Mouse (Mus musculus): ENCODE results near the gene Gm10670. TPM values are rescaled to one million over a fixed set of nuclear protein-coding genes. Genes with fewer than 3 reads are reported as not detected.
"Not testable (repeated sequence)": the region's sequence is repeated elsewhere in the genome, so short reads cannot be mapped to it uniquely, and the experiment has no call there.

The Gm10670 gene
- polyA plus RNA-seq (2012; rRNA removed): not detected in 2 replicates

- not testable (repeated sequence) for H3K4me1 ChIP-seq (ENCODE audit: control insufficient read depth, insufficient read depth, low read length); H3K4me3 ChIP-seq (replicated peaks; ENCODE audit: extremely low read depth, low read depth, low read length); DNase-seq
- WGBS: no CpG with 5 or more reads among the region's 5 CpGs
Measured at GRCm38 (mm10) chr7:20474825-20475224, at the start of gene Gm10670. Gene Gm10670, minus strand, starts transcription at chr7:20474925.

- not testable (repeated sequence) for DNase-seq; H3K4me1 ChIP-seq (ENCODE audit: control insufficient read depth, insufficient read depth, low read length); H3K4me3 ChIP-seq (replicated peaks; ENCODE audit: extremely low read depth, low read depth, low read length)
- no CpG with 5 or more reads among the region's 3 CpGs for WGBS
Measured at GRCm38 (mm10) chr7:20510434-20510833, 35.7 kb upstream of the Gm10670 start, which contains the start of gene Vmn1r103. Gene Vmn1r103, minus strand, starts transcription at chr7:20510534.

- H3K4me3 ChIP-seq (replicated peaks; ENCODE audit: extremely low read depth, low read depth, low read length); DNase-seq; H3K4me1 ChIP-seq (ENCODE audit: control insufficient read depth, insufficient read depth, low read length): not testable (repeated sequence)
- no CpG with 5 or more reads among the region's 2 CpGs for WGBS
Measured at GRCm38 (mm10) chr7:20442493-20442892, 32.2 kb downstream of the Gm10670 start, which contains the start of gene Vmn1r101. Gene Vmn1r101, minus strand, starts transcription at chr7:20442593.

Other genes with a start within 250 kb of the Gm10670 start
- not detected in 2 replicates for gene Gm4498, start 241.1 kb downstream of the Gm10670 start, polyA plus RNA-seq (2012; rRNA removed)
- gene Gm5890, start 212.1 kb downstream of the Gm10670 start, polyA plus RNA-seq (2012; rRNA removed): not detected in 2 replicates
- not detected in 2 replicates for gene Gm4133, start 140.9 kb downstream of the Gm10670 start, polyA plus RNA-seq (2012; rRNA removed)
- not detected in 2 replicates for gene Gm5728, start 99.5 kb downstream of the Gm10670 start, polyA plus RNA-seq (2012; rRNA removed)
- not detected in 2 replicates for gene Vmn1r100, start 57.0 kb downstream of the Gm10670 start, polyA plus RNA-seq (2012; rRNA removed)
- not detected in 2 replicates for gene Vmn1r101, start 32.3 kb downstream of the Gm10670 start, polyA plus RNA-seq (2012; rRNA removed)
- gene Vmn1r103, start 35.6 kb upstream of the Gm10670 start, polyA plus RNA-seq (2012; rRNA removed): not detected in 2 replicates
- not detected in 2 replicates for gene Vmn1r104, start 58.9 kb upstream of the Gm10670 start, polyA plus RNA-seq (2012; rRNA removed)
- gene Gm5726, start 70.8 kb upstream of the Gm10670 start, polyA plus RNA-seq (2012; rRNA removed): not detected in 2 replicates
- gene Gm4141, start 101.3 kb upstream of the Gm10670 start, polyA plus RNA-seq (2012; rRNA removed): not detected in 2 replicates
- not detected in 2 replicates for gene Gm4513, start 124.1 kb upstream of the Gm10670 start, polyA plus RNA-seq (2012; rRNA removed)
- not detected in 2 replicates for gene Vmn1r107, start 194.0 kb upstream of the Gm10670 start, polyA plus RNA-seq (2012; rRNA removed)
- gene Vmn1r111, start 228.3 kb upstream of the Gm10670 start, polyA plus RNA-seq (2012; rRNA removed): not detected in 2 replicates

All from lung, adult 2 months (tissue).